Mouse (Mus musculus): Measurements from ENCODE around the gene Ankrd13b. TPM values are rescaled to one million over a fixed set of nuclear protein-coding genes. Genes with fewer than 3 reads are reported as not detected.

Ankrd13b gene
- polyA plus RNA-seq, 1 experiment from 2014 or later: 8.5 TPM

- Histone ChIP-seq H3K9ac (peak within 1 kb of the TSS; percentile 69), H3K27me3 (peaks cover 45% of the 10 kb centered on the region), H3K36me3 (no peaks in the 10 kb centered on the region), H3K4me3 (peak within 1 kb of the TSS; percentile 67), H3K4me2 (peak within 1 kb of the TSS; percentile 98), H3K27ac (no peak within 1 kb of the TSS), H3K9me3 (no peaks in the 10 kb centered on the region), H3K4me1 (peaks cover 55% of the 10 kb centered on the region)
- no peak for ATAC-seq (ENCODE audit: insufficient number of reproducible peaks, insufficient read depth, low FRiP score, low TSS enrichment, low read depth)
- 5% methylated on average over 39 of the region's 39 CpGs for WGBS
Measured at GRCm38 (mm10) chr11:77515637-77516552, 26.4 kb upstream of the Ankrd13b start, which contains the start of gene Trp53i13. TSS of gene Trp53i13 (minus strand) at chr11:77515980.

- H3K36me3 ChIP-seq: 0 out of 2 replicates have a peak, but pooled peaks cover 3% of the 10 kb centered on the region
- no peaks in the 10 kb centered on the region for H3K9me3 ChIP-seq
- H3K27me3 ChIP-seq: peaks cover 45% of the 10 kb centered on the region
- H3K4me1 ChIP-seq: peaks cover 47% of the 10 kb centered on the region
- peak within 1 kb of the TSS; percentile 70 for H3K9ac ChIP-seq
- under 1% methylated on average over 72 of the region's 72 CpGs for WGBS
- no peak for ATAC-seq (ENCODE audit: insufficient number of reproducible peaks, insufficient read depth, low FRiP score, low TSS enrichment, low read depth)
- H3K4me3 ChIP-seq: peak within 1 kb of the TSS; percentile 67
- peak within 1 kb of the TSS; percentile 98 for H3K4me2 ChIP-seq
- H3K27ac ChIP-seq: no peak within 1 kb of the TSS
Measured at GRCm38 (mm10) chr11:77514832-77515636, 25.6 kb upstream of the Ankrd13b start, which contains the start of gene Abhd15. TSS of gene Abhd15 (plus strand) at chr11:77515121.

- no peak for ATAC-seq (ENCODE audit: insufficient number of reproducible peaks, insufficient read depth, low FRiP score, low TSS enrichment, low read depth)
Measured at GRCm38 (mm10) chr11:77514281-77514831, 24.9 kb upstream of the Ankrd13b start.

GRCm38 (mm10) chr11:77513811-77514170 lies 24.3 kb upstream of the Ankrd13b start:
- H3K4me2 ChIP-seq: peak overlapping the region; percentile 98
- peak overlapping the region; percentile 67 for H3K4me3 ChIP-seq
- peak overlapping the region; percentile 70 for H3K9ac ChIP-seq
- peak overlapping the region; percentile 17; the same call in 1 of the 2 replicates for H3K27ac ChIP-seq
- ATAC-seq (ENCODE audit: insufficient number of reproducible peaks, insufficient read depth, low FRiP score, low TSS enrichment, low read depth): no peak
- WGBS: 8% methylated on average over 10 of the region's 10 CpGs
- peaks cover 43% of the 10 kb centered on the region for H3K27me3 ChIP-seq
- H3K4me1 ChIP-seq: peaks cover 43% of the 10 kb centered on the region
- H3K9me3 ChIP-seq: no peaks in the 10 kb centered on the region
- H3K36me3 ChIP-seq: peaks cover 10% of the 10 kb centered on the region

More at GRCm38 (mm10) chr11:77514281-77514831, 24.9 kb upstream of the Ankrd13b start:
- Histone ChIP-seq H3K27me3 (peaks cover 45% of the 10 kb centered on the region), H3K4me1 (peaks cover 44% of the 10 kb centered on the region), H3K4me3 (peak overlapping the region; percentile 67), H3K27ac (no peak overlapping the region), H3K4me2 (peak overlapping the region; percentile 98), H3K9me3 (no peaks in the 10 kb centered on the region), H3K9ac (peak overlapping the region; percentile 69), H3K36me3 (peaks cover 6% of the 10 kb centered on the region; the same call in 1 of the 2 replicates)
- WGBS: 6% methylated on average over 19 of the region's 19 CpGs

GRCm38 (mm10) chr11:77512891-77513810 lies 23.7 kb upstream of the Ankrd13b start:
- under 1% methylated on average over 66 of the region's 84 CpGs for WGBS
- peak; percentile 62 for ATAC-seq (ENCODE audit: insufficient number of reproducible peaks, insufficient read depth, low FRiP score, low TSS enrichment, low read depth)
- Histone ChIP-seq H3K27me3 (peaks cover 38% of the 10 kb centered on the region), H3K4me2 (peak overlapping the region; percentile 98), H3K9ac (peak overlapping the region; percentile 86), H3K9me3 (no peaks in the 10 kb centered on the region), H3K36me3 (peaks cover 15% of the 10 kb centered on the region), H3K27ac (peak overlapping the region; percentile 68), H3K4me3 (peak overlapping the region; percentile 67), H3K4me1 (peaks cover 50% of the 10 kb centered on the region)

GRCm38 (mm10) chr11:77511336-77511735 lies 21.9 kb upstream of the Ankrd13b start:
- H3K27me3 ChIP-seq: peaks cover 24% of the 10 kb centered on the region
- peaks cover 61% of the 10 kb centered on the region for H3K4me1 ChIP-seq
- H3K4me2 ChIP-seq: peak overlapping the region; percentile 98
- no peak for ATAC-seq (ENCODE audit: insufficient number of reproducible peaks, insufficient read depth, low FRiP score, low TSS enrichment, low read depth)
- peaks cover 29% of the 10 kb centered on the region for H3K36me3 ChIP-seq
- no peak overlapping the region for H3K27ac ChIP-seq
- no peak overlapping the region for H3K9ac ChIP-seq
- 67% methylated on average over 5 of the region's 5 CpGs for WGBS
- no peaks in the 10 kb centered on the region for H3K9me3 ChIP-seq
- H3K4me3 ChIP-seq: no peak overlapping the region

- Histone ChIP-seq H3K4me2 (peak overlapping the region; percentile 76), H3K4me3 (peak overlapping the region; percentile 41), H3K4me1 (peaks cover 39% of the 10 kb centered on the region), H3K9ac (peak overlapping the region; percentile 72), H3K9me3 (no peaks in the 10 kb centered on the region), H3K27me3 (no peaks in the 10 kb centered on the region), H3K36me3 (peaks cover 59% of the 10 kb centered on the region), H3K27ac (peak overlapping the region; percentile 69)
- 18% methylated on average over 49 of the region's 49 CpGs for WGBS
- ATAC-seq (ENCODE audit: insufficient number of reproducible peaks, insufficient read depth, low FRiP score, low TSS enrichment, low read depth): peak; percentile 57; the same call in 1 of the 2 replicates
Measured at GRCm38 (mm10) chr11:77508068-77509021, 18.9 kb upstream of the Ankrd13b start.

- WGBS: 64% methylated on average over 4 of the region's 4 CpGs
- Histone ChIP-seq H3K9me3 (no peaks in the 10 kb centered on the region), H3K36me3 (peaks cover 68% of the 10 kb centered on the region), H3K4me3 (no peak overlapping the region), H3K9ac (no peak overlapping the region), H3K4me1 (peaks cover 48% of the 10 kb centered on the region), H3K4me2 (no peak overlapping the region), H3K27ac (no peak overlapping the region), H3K27me3 (no peaks in the 10 kb centered on the region)
- ATAC-seq (ENCODE audit: insufficient number of reproducible peaks, insufficient read depth, low FRiP score, low TSS enrichment, low read depth): no peak
Measured at GRCm38 (mm10) chr11:77507426-77507825, 17.9 kb upstream of the Ankrd13b start.

- no peaks in the 10 kb centered on the region for H3K27me3 ChIP-seq
- H3K4me1 ChIP-seq: peaks cover 44% of the 10 kb centered on the region
- H3K9me3 ChIP-seq: no peaks in the 10 kb centered on the region
- peaks cover 73% of the 10 kb centered on the region for H3K36me3 ChIP-seq
- 74% methylated on average over 6 of the region's 6 CpGs for WGBS
- H3K9ac ChIP-seq: no peak overlapping the region
- no peak for ATAC-seq (ENCODE audit: insufficient number of reproducible peaks, insufficient read depth, low FRiP score, low TSS enrichment, low read depth)
- H3K4me2 ChIP-seq: no peak overlapping the region
- no peak overlapping the region for H3K27ac ChIP-seq
- H3K4me3 ChIP-seq: no peak overlapping the region
Measured at GRCm38 (mm10) chr11:77506941-77507340, 17.5 kb upstream of the Ankrd13b start.

- 88% methylated on average over 14 of the region's 14 CpGs for WGBS
- Histone ChIP-seq H3K9me3 (no peaks in the 10 kb centered on the region), H3K4me3 (no peak overlapping the region), H3K9ac (no peak overlapping the region), H3K4me1 (peaks cover 39% of the 10 kb centered on the region), H3K27ac (no peak overlapping the region), H3K4me2 (no peak overlapping the region), H3K36me3 (peaks cover 74% of the 10 kb centered on the region), H3K27me3 (no peaks in the 10 kb centered on the region)
- ATAC-seq (ENCODE audit: insufficient number of reproducible peaks, insufficient read depth, low FRiP score, low TSS enrichment, low read depth): no peak
Measured at GRCm38 (mm10) chr11:77506273-77506672, 16.8 kb upstream of the Ankrd13b start.

All from embryonic facial prominence, embryonic 13.5 days (tissue).